Mouse (Mus musculus) CH12.LX (cell line): ENCODE results near the gene Wars2.

Experiments used
- CTCF ChIP-seq, 2 experiments: IDR thresholded peaks in 1 of 2; conservative IDR thresholded peaks in 1 of 2; 2 replicates each; pipeline ENCODE4 v1.5.1; 2011 to 2012; ENCODE audit warnings: low read depth in 2 of 2, low read length in 2 of 2, improper control_type of control experiment in 1 of 2, inconsistent platforms in 1 of 2, mild to moderate bottlenecking in 1 of 2, moderate library complexity in 1 of 2
- EP300 ChIP-seq: IDR thresholded peaks from 2 replicates; pipeline ENCODE4 v1.6.1; 2011; ENCODE audit warnings: low read length, improper control_type of control experiment
- MAX ChIP-seq: IDR thresholded peaks from 2 replicates; pipeline ENCODE4 v1.6.1; 2011; ENCODE audit warnings: low read length, improper control_type of control experiment
- MAZ ChIP-seq: IDR thresholded peaks from 2 replicates; pipeline ENCODE4 v1.6.1; 2012; ENCODE audit warnings: low read depth, mild to moderate bottlenecking, inconsistent platforms, low read length, improper control_type of control experiment, moderate library complexity
- NRF1 ChIP-seq: IDR thresholded peaks from 2 replicates; pipeline ENCODE4 v1.6.1; 2014; ENCODE audit warnings: low read depth, mild to moderate bottlenecking, inconsistent platforms, low read length, improper control_type of control experiment, moderate library complexity
- POLR2A ChIP-seq: IDR thresholded peaks from 2 replicates; pipeline ENCODE4 v1.6.1; 2011; ENCODE audit warnings: low read depth, mild to moderate bottlenecking, improper control_type of control experiment, low read length
- UBTF ChIP-seq: IDR thresholded peaks from 2 replicates; pipeline ENCODE4 v1.6.1; 2012; ENCODE audit warnings: low read depth, mild to moderate bottlenecking, inconsistent platforms, low read length, improper control_type of control experiment, moderate library complexity

DNA sequence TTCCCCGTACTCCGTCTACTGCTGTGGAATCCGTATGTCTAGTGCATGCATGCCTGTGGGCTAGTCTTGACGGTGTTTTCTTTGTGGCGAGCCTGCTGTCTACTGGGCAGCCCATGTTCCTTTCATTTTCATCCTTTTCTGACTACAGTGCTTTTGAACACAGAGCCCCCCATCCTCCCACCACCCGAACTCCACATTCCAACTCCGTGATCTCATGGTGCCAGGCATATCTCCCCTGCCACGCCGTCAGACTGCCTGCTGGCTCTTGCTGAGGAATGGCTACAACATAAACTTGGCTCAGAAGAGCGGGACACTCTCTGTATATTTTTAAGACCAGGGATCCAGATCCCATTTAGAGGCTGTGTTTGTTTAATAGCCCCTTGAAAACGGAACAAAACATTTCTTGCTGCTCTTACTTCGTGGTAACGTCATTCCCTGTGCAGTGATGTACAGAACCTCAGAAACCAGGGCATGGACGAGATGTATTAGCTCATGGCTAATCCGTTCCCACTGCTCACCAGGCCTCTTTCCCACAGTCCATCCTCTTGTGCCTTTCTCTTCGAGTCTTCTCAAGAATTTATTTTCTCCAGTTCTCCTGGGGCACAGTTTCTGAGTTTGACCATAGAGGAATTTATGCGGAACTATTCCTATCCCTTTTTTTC, 42.6 kb downstream of the Wars2 start:
- TF ChIP-seq CTCF (conservative IDR thresholded peaks at IDR 0.05 in 1 of 2, IDR thresholded peaks at IDR 0.05 in 1 of 2; ENCODE audit: low read depth in 2 of 2, low read length in 2 of 2): no peak
- no peak for TF ChIP-seq POLR2A
- no peak for TF ChIP-seq UBTF
- no peak for TF ChIP-seq EP300
- TF ChIP-seq MAX: no peak
- TF ChIP-seq NRF1: no peak
- no peak for TF ChIP-seq MAZ
